Mouse (Mus musculus) myocyte (in vitro differentiated cells): ENCODE measurements around the gene Myo3a. TPM values are rescaled to one million over a fixed set of nuclear protein-coding genes. Genes with fewer than 3 reads are reported as not detected.

Experiments used
- H3K27me3 ChIP-seq: one replicate; pipeline ENCODE4 v1.6.1; 2011; ENCODE audit not compliant: control insufficient read depth, insufficient read depth, insufficient read length
- H3K36me3 ChIP-seq: one replicate; pipeline ENCODE4 v1.6.1; 2011; ENCODE audit not compliant: control insufficient read depth, insufficient read depth
- H3K4me2 ChIP-seq: one replicate; pipeline ENCODE4 v1.6.1; 2011; ENCODE audit warnings: low read depth, control low read depth
- H3K4me3 ChIP-seq: one replicate; pipeline ENCODE4 v1.5.1; 2011; ENCODE audit warnings: mild to moderate bottlenecking, control low read depth, moderate library complexity
- H3K79me2 ChIP-seq: one replicate; pipeline ENCODE4 v1.6.1; 2011; ENCODE audit not compliant: control insufficient read depth, insufficient read depth
- H3ac ChIP-seq: one replicate; pipeline ENCODE4 v1.6.1; 2011; ENCODE audit not compliant: control insufficient read depth, insufficient read length
- CEBPB ChIP-seq: IDR thresholded peaks from 2 replicates; pipeline ENCODE4 v1.6.1; 2011; ENCODE audit warnings: mild to moderate bottlenecking, moderate library complexity; ENCODE audit not compliant: poor library complexity, insufficient read depth, severe bottlenecking
- E2F4 ChIP-seq: IDR thresholded peaks from one replicate; pipeline ENCODE4 v1.6.1; 2011; ENCODE audit warnings: mild to moderate bottlenecking, control low read depth, moderate library complexity; ENCODE audit not compliant: insufficient read depth
- MAX ChIP-seq: IDR thresholded peaks from one replicate; pipeline ENCODE4 v1.6.1; 2011; ENCODE audit warnings: low read depth, mild to moderate bottlenecking, control low read depth
- MYOD1 ChIP-seq, 3 experiments: IDR thresholded peaks; one replicate each; pipeline ENCODE4 v1.6.1; 2011; ENCODE audit warnings: control low read depth in 2 of 3, low read depth in 2 of 3, mild to moderate bottlenecking in 2 of 3, moderate library complexity in 1 of 3; ENCODE audit not compliant: insufficient read length in 2 of 3, control insufficient read depth in 1 of 3
- MYOG ChIP-seq, 3 experiments: IDR thresholded peaks; one replicate each; pipeline ENCODE4 v1.6.1; 2011; ENCODE audit warnings: control low read depth in 2 of 3, low read depth in 2 of 3, mild to moderate bottlenecking in 2 of 3; ENCODE audit not compliant: insufficient read length in 2 of 3, control insufficient read depth in 1 of 3, insufficient read depth in 1 of 3
- POLR2A ChIP-seq: IDR thresholded peaks from one replicate; pipeline ENCODE4 v1.6.1; 2011; ENCODE audit warnings: low read depth, mild to moderate bottlenecking, control low read depth, moderate library complexity; ENCODE audit not compliant: insufficient read length
- POLR2AphosphoS2 ChIP-seq: IDR thresholded peaks from one replicate; pipeline ENCODE4 v1.6.1; 2011; ENCODE audit warnings: low read depth, control low read depth; ENCODE audit not compliant: insufficient read length
- REST ChIP-seq: IDR thresholded peaks from one replicate; pipeline ENCODE4 v1.6.1; 2011; ENCODE audit warnings: mild to moderate bottlenecking, control low read depth, moderate library complexity; ENCODE audit not compliant: insufficient read depth, insufficient read length
- SRF ChIP-seq: IDR thresholded peaks from one replicate; pipeline ENCODE4 v1.6.1; 2011; ENCODE audit warnings: low read depth; ENCODE audit not compliant: control insufficient read depth, insufficient read length
- TCF12 ChIP-seq: IDR thresholded peaks from one replicate; pipeline ENCODE4 v1.6.1; 2011; ENCODE audit warnings: mild to moderate bottlenecking, control low read depth; ENCODE audit not compliant: poor library complexity, insufficient read depth, severe bottlenecking
- TCF3 ChIP-seq: IDR thresholded peaks from one replicate; pipeline ENCODE4 v1.6.1; 2011; ENCODE audit warnings: low read depth, control low read depth; ENCODE audit not compliant: insufficient read length
- USF1 ChIP-seq: IDR thresholded peaks from one replicate; pipeline ENCODE4 v1.6.1; 2011; ENCODE audit warnings: low read depth, mild to moderate bottlenecking, control low read depth, moderate library complexity
- polyA plus RNA-seq: library from polyadenylated mRNA; unstranded; fragments of >200 nt; fragmentation: generic; extraction: Trizol; gene quantifications from one replicate; pipeline ENCODE4 v1.2.1, GENCODE M21; 2012; ENCODE audit warnings: missing spikeins

Gene Myo3a
- polyA plus RNA-seq, 1 experiment: not detected

GRCm38 (mm10) chr2:22617951-22618350, 390.6 kb downstream of the Myo3a start:
- Histone ChIP-seq H3K36me3 (no peaks in the 10 kb centered on the region), H3ac (no peak overlapping the region), H3K27me3 (peaks cover 21% of the 10 kb centered on the region), H3K79me2 (no peaks in the 10 kb centered on the region), H3K4me2 (no peak overlapping the region), H3K4me3 (no peak overlapping the region)
- TF ChIP-seq TCF12 (no peak), USF1 (no peak), MYOD1 (IDR thresholded peaks at IDR 0.05; ENCODE audit: control insufficient read depth in 1 of 3, insufficient read length in 2 of 3, low read depth in 2 of 3) (no peak), E2F4 (no peak), MAX (no peak), MYOG (IDR thresholded peaks at IDR 0.05; ENCODE audit: control insufficient read depth in 1 of 3, insufficient read depth in 1 of 3, insufficient read length in 2 of 3, low read depth in 2 of 3) (no peak), POLR2A (no peak), TCF3 (no peak), REST (no peak), SRF (no peak), POLR2AphosphoS2 (no peak), CEBPB (no peak)

GRCm38 (mm10) chr2:22619416-22619815, 392.1 kb downstream of the Myo3a start:
- Histone ChIP-seq H3K79me2 (no peaks in the 10 kb centered on the region), H3K4me2 (no peak overlapping the region), H3K4me3 (no peak overlapping the region), H3ac (no peak overlapping the region), H3K27me3 (peaks cover 31% of the 10 kb centered on the region), H3K36me3 (no peaks in the 10 kb centered on the region)
- no peak for TF ChIP-seq MAX
- TF ChIP-seq REST: no peak
- no peak for TF ChIP-seq POLR2AphosphoS2
- no peak for TF ChIP-seq E2F4
- TF ChIP-seq TCF12: no peak
- TF ChIP-seq MYOD1 (IDR thresholded peaks at IDR 0.05; ENCODE audit: control insufficient read depth in 1 of 3, insufficient read length in 2 of 3, low read depth in 2 of 3): no peak
- no peak for TF ChIP-seq POLR2A
- TF ChIP-seq SRF: no peak
- no peak for TF ChIP-seq CEBPB
- TF ChIP-seq USF1: no peak
- no peak for TF ChIP-seq TCF3
- TF ChIP-seq MYOG (IDR thresholded peaks at IDR 0.05; ENCODE audit: control insufficient read depth in 1 of 3, insufficient read depth in 1 of 3, insufficient read length in 2 of 3, low read depth in 2 of 3): no peak

GRCm38 (mm10) chr2:22620030-22620429, 392.7 kb downstream of the Myo3a start:
- Histone ChIP-seq H3K4me3 (no peak overlapping the region), H3K36me3 (no peaks in the 10 kb centered on the region)

GRCm38 (mm10) chr2:22620534-22620933, 393.2 kb downstream of the Myo3a start:
- Histone ChIP-seq H3K27me3 (peaks cover 31% of the 10 kb centered on the region), H3K79me2 (no peaks in the 10 kb centered on the region), H3K4me2 (no peak overlapping the region), H3K4me3 (no peak overlapping the region), H3ac (no peak overlapping the region), H3K36me3 (no peaks in the 10 kb centered on the region)
- TF ChIP-seq USF1 (no peak), TCF12 (no peak), CEBPB (no peak)

More at GRCm38 (mm10) chr2:22620030-22620429, 392.7 kb downstream of the Myo3a start:
- TF ChIP-seq POLR2AphosphoS2 (no peak), SRF (no peak), CEBPB (no peak), MAX (no peak), TCF3 (no peak), USF1 (no peak), TCF12 (no peak), POLR2A (no peak), REST (no peak), MYOD1 (IDR thresholded peaks at IDR 0.05; ENCODE audit: control insufficient read depth in 1 of 3, insufficient read length in 2 of 3, low read depth in 2 of 3) (no peak), MYOG (IDR thresholded peaks at IDR 0.05; ENCODE audit: control insufficient read depth in 1 of 3, insufficient read depth in 1 of 3, insufficient read length in 2 of 3, low read depth in 2 of 3) (no peak), E2F4 (no peak)
- H3K27me3 ChIP-seq: peaks cover 31% of the 10 kb centered on the region
- no peak overlapping the region for H3ac ChIP-seq
- H3K79me2 ChIP-seq: no peaks in the 10 kb centered on the region
- H3K4me2 ChIP-seq: no peak overlapping the region

- Histone ChIP-seq H3K4me2 (no peak overlapping the region), H3K4me3 (no peak overlapping the region), H3K36me3 (no peaks in the 10 kb centered on the region), H3K27me3 (peaks cover 31% of the 10 kb centered on the region), H3ac (no peak overlapping the region), H3K79me2 (no peaks in the 10 kb centered on the region)
- no peak for TF ChIP-seq MYOD1 (IDR thresholded peaks at IDR 0.05; ENCODE audit: control insufficient read depth in 1 of 3, insufficient read length in 2 of 3, low read depth in 2 of 3)
- TF ChIP-seq SRF: no peak
- TF ChIP-seq TCF3: no peak
- TF ChIP-seq POLR2AphosphoS2: no peak
- TF ChIP-seq MAX: no peak
- no peak for TF ChIP-seq REST
- no peak for TF ChIP-seq E2F4
- TF ChIP-seq POLR2A: no peak
- no peak for TF ChIP-seq USF1
- TF ChIP-seq MYOG (IDR thresholded peaks at IDR 0.05; ENCODE audit: control insufficient read depth in 1 of 3, insufficient read depth in 1 of 3, insufficient read length in 2 of 3, low read depth in 2 of 3): no peak
- TF ChIP-seq TCF12: no peak
- no peak for TF ChIP-seq CEBPB
These were observed 393.9 kb downstream of the Myo3a start for GRCm38 (mm10) chr2:22620978-22621827.
